Mouse (Mus musculus): ENCODE measurements around the gene Mical3.

DNA sequence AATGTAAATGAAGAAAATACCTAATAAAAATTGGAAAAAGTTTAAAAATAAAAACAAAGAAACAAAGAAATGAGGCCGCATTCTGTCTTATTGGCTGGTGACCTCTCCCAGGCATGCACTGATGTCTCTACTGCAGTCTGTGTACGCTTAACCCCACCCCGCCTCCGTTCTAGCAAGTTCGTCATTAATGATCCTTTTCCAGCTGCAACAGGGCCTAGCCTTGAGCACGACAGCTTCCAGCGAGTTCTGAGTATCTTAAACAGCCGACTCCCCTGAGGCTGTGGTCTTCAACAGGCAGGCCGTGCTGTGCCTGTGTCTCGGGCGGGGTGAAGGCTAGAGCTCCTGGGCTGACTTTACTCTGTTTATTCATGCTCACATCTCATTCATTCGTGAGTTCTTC is 154.7 kb downstream of the Mical3 start:
- TF ChIP-seq CTCF (IDR thresholded peaks at IDR 0.05; ENCODE audit: extremely low read depth, insufficient read depth, low read length) (no peak), POLR2A (IDR thresholded peaks at IDR 0.05; ENCODE audit: extremely low read depth, insufficient read depth, low read length) (no peak)

Data from cortical plate, adult 2 months (tissue).